In genomic region chr5:103765356-103765755, GRCm38 (mm10) we compare ENCODE assay signal across 24 mouse cellular contexts.
"Had no signal": no experiment of that assay in that cellular context is flagged by ENCODE, and none has a peak within 500 bp of the region (broad histone marks: within the 10 kb centered on the region; RNA-seq: fewer than 3 reads in every experiment).

No protein-coding gene starts in this region.

- H3K4me3 ChIP-seq: heart, embryonic 10.5 days; heart, embryonic 12.5 days; hindbrain, embryonic 10.5 days; hindbrain, embryonic 12.5 days; intestine, embryonic 15.5 days; kidney, embryonic 15.5 days; limb, embryonic 13.5 days; limb, embryonic 15.5 days; liver, embryonic 13.5 days; liver, embryonic 15.5 days had no signal

- DNase-seq: gastrocnemius, postnatal 14 days; gastrocnemius, postnatal 36 days; heart, adult 18-20 months; heart, postnatal 10 days; heart, postnatal 4 days; kidney, adult 18-20 months; kidney, adult 9 months; kidney, postnatal 14 days; kidney, postnatal 36 days; layer of hippocampus, adult 9-11 months; layer of hippocampus, postnatal 36 days; left cerebral cortex, postnatal 4 days; liver, embryonic 13.5 days had no signal

- H3K27me3 ChIP-seq: heart, embryonic 12.5 days; hindbrain, embryonic 12.5 days; intestine, embryonic 15.5 days; kidney, embryonic 15.5 days; limb, embryonic 13.5 days; limb, embryonic 15.5 days; liver, embryonic 13.5 days; liver, embryonic 15.5 days had no signal

- H3K27ac ChIP-seq: heart, embryonic 10.5 days; hindbrain, embryonic 10.5 days; hindbrain, embryonic 12.5 days; hindbrain, embryonic 14.5 days; intestine, embryonic 15.5 days; kidney, embryonic 15.5 days; kidney, postnatal 0 days; limb, embryonic 13.5 days; limb, embryonic 15.5 days; liver, embryonic 13.5 days; liver, embryonic 15.5 days had no signal

- H3K36me3 ChIP-seq: limb, embryonic 13.5 days; limb, embryonic 15.5 days had no signal
